Mouse (Mus musculus) erythroblast, adult 5-6 weeks (primary cell): ENCODE results near the gene Apol10b. TPM values are rescaled to one million over a fixed set of nuclear protein-coding genes. Genes with fewer than 3 reads are reported as not detected.
"Not testable (repeated sequence)": the region's sequence is repeated elsewhere in the genome, so short reads cannot be mapped to it uniquely, and the experiment has no call there.

Experiments used
- ATAC-seq: replicated peaks from 2 replicates; pipeline ENCODE4 v1.8.0; 2016; ENCODE audit warnings: moderate number of reproducible peaks, mild to moderate bottlenecking, moderate TSS enrichment, inconsistent platforms; ENCODE audit not compliant: poor library complexity, low FRiP score, severe bottlenecking
- total RNA-seq, 2 experiments: library from RNA; stranded (forward) in 1 of 2; stranded (reverse) in 1 of 2; fragments of 150-400 nt in 1 of 2; fragments of 200-764, 138-1000 nt in 1 of 2; gene quantifications; 2 replicates each; pipeline versions ENCODE4 v1.2.3 to v1.2.4; 2015 to 2017; ENCODE audit warnings: low replicate concordance in 2 of 2

The Apol10b gene
- total RNA-seq (2015; ENCODE audit: low replicate concordance) (0.19 TPM in 1 of 2 replicates, not detected in the other), total RNA-seq (2017; ENCODE audit: low replicate concordance) (0.17 and 1.1 TPM in 2 replicates)

DNA sequence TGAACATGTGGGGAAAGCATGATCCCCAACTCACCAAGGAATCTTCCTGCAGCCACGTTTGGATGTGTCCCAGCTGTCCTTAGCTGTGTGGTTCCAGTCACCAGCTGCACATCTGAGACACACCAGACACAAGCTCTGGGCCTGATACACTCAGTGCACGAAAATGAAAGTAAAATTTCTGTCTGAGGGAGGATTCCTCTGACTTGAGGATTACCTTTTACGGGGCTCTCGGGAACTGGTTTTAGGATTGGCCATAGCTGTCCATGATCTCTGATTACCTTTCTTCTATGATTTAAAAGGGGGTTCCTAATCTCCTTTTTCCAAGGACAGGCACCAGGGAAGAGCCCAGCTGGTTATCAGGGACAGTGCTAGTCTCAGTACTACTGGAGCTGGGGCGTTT is at the start of gene Apol10b:
Apol10b (minus strand) TSS at position 165 of the 400 bp plus-strand sequence.
- peak; percentile 50; the same call in 1 of the 2 replicates for ATAC-seq

DNA sequence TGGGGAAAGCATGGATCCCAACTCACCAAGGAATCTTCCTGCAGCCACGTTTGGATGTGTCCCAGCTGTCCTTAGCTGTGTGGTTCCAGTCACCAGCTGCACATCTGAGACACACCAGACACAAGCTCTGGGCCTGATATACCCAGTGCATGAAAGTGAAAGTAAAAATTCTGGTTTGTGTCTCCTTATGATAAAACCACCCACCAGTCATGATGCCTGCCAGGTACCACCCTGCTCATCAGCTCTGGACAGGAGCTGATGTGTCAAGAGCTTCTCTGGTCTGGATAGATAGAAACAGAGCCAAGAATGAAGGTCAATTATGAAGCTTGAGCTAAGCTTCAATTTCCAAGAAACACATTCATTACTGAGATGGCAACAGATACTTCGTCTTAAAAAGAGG is 47.3 kb upstream of the Apol10b start, which contains the start of gene Apol11b:
Apol11b (minus strand) TSS at position 111 of the 400 bp plus-strand sequence.
- peak; percentile 90 for ATAC-seq

DNA sequence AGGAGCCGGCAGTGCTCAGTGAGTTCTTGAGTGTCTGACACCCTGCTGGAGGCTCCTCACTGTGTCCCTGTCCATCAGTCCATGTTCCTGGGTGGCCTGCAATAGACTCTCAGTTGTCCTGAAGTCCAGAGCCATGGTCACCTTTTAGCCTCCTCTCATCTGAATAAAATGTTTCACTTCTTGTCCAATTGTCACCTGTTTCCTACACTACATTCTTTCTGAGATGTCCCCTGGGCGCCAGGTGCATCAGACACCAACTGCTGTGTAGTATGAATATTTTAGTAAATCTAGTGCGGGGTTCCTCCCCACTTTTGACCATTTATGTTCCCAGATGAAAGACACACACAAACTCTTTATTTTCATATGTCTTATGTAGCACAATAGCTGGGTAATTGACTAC is 33.9 kb upstream of the Apol10b start:
- ATAC-seq: not testable (repeated sequence)

DNA sequence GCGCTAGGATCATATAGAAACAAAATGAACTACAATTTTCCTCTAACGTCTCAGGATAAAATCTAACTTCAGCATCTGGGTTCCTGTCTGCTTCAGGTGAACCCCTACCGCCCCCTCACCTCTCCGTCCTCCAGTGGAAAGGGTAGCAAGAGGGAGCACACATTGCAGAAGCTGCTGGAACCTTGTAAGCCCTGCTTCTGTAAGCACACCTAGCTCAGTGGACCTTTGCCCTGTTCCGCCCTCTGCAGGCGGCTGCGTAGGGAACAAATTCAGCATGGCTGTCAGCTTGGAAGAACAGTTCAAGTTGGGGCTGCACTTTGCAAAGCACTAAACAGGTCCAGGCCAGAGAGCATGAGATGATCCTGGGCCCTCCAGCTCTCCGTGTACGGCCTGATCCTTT is 32.7 kb upstream of the Apol10b start:
- ATAC-seq: not testable (repeated sequence)

DNA sequence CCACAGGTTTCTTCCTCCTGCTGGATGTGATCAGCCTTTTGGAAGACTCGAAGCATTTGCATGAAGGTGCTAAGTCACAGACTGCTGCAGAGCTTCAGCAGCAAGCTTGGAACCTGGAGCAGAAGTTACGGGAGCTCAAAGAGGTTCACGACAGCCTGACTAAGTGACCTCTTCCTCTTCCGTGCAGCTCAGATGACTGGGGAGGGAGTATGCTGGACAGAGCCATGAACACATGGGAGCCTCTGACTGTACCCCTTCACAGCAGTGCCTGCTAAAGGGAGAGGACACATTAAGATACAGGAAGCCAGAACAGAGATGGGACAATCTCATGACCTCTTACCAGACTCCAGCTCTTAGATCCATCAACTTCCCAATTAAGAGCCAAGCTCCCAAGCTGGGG is 30.5 kb upstream of the Apol10b start:
- ATAC-seq: not testable (repeated sequence)

DNA sequence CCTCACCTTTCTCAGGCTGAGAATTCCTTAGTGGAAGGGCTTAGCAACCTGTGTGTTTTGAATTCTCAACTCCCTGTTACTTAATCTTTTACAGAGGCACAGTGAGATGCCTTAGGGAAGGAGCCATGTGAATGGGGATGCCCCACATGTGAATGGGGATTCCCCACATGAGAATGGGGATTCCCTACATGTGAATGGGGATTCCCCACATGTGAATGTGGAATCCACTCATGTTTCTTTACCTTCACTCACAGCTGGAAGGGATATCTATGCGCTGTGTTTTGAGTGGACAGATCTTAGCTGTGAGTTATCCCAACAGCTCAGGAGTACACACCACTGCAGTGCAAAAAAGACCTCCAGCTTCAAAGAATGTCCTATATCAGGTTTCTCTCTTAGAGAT is 28.8 kb upstream of the Apol10b start:
- ATAC-seq: no peak

DNA sequence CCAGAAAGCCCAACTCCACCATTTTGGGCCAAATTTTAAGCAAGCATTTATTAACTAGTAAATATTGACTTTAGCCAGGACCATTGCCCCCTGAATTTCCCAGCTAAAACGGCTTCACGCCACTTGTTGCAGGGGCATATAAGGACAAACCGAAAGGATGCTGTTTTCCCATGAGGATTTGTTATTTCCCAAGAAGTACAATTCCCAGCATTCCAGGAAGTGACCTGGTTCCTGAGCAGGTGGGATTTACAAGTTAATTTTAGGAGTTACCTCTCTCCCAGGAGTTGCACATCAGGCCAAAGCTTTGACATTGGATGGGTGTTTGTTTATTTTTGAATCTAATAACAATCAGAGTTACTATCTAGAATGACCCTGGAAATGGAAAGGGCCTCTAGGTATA is 10.1 kb upstream of the Apol10b start:
- no peak for ATAC-seq

DNA sequence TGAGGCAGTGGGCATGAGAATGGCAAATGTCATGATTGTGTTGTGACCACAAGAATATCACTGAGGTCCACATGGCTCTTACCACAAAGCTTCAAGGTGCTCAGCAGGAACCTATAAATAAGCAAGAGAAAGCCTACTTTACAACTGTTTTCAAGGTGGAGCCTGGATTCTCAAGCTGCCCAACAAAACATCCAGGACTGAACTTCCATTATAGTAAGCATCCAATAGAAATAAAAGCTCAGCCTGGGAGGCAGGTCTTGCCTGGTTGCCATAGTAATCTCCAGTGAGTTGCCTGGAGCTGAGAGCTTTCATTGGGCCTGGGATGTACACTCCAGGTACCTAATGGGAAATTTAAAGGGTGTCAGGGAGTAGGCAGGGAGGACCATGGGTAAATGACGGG is 3.0 kb upstream of the Apol10b start, which contains the start of gene Gm36245:
Gm36245 (plus strand) TSS at position 301 of the 400 bp plus-strand sequence.
- ATAC-seq: no peak

DNA sequence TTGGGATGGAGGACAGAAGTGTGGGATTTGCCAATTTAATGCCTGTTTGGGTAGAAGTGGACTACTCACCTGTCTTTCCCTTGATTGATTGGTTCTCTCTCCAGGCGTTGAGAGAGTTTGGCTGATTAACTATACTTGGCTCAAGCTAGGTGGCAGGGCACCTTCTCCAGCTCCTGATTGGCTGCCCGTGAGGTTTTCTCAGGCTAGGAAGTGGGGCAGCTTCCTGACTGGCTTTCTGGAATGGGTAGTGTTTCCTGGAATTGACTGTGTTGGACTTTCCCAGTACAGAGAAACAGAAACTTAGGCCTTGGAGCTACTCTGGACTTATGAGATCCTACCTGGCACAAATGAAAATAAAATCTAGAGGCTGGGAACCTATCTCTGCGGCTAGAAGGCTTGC is 2.5 kb upstream of the Apol10b start:
- ATAC-seq: no peak

DNA sequence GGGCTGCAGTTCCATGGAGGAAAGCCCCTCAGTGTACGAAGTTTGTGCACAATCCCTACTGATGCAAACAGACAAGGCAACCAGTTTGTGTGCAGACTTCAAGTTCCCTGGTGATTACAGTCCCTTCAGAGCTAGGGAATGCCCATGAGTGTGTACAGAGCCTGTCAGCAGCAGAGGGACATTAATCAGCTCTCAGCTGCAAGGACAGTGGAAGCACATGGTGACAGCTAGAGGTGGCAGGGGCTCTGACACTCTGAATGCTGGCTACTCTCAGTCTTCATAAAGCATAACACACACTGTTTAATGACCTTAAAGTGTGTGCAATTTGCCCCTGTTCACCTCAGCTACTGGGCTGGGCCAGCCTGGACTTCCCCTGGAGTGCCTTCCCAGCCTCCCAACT is 2.4 kb downstream of the Apol10b start:
- ATAC-seq: no peak

DNA sequence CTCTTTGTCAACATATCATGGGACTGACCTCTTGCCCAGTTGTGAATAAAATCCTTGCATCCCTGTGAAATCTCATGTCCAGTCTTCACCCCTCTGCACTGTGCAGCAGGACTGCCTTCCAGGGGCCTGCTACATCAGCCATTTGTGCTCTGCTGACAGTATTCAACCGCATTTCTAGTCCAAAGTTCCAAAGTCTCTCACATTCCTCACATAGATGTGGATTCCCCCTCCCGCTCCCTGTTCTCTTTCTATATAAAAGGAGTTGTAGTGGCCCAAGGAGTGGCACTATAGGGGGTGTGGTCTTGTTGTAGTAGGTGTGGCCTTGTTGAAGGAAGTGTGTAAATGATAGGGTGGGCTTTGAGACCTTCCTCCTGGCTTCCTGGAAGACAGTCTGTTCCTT is 5.0 kb downstream of the Apol10b start:
- no peak for ATAC-seq

DNA sequence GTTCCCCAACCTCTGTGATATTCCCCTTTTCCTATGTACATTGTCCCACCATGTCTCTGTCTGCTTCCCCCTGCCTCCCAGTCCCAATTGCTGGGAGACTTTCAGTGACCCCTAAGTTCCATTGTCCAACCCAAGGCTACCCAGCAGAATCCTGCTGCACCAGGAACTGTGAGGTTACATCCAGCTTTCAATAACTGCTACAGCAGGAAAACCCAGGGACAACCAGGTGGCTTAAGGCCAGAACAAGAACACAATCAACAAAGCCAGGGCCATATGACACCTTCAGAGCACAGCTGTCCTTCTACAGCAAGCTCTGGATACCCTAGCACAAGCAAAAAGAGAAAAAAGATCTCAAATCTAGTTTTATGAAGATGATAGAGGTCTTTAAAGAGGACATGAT is 6.9 kb downstream of the Apol10b start:
- ATAC-seq: no peak

DNA sequence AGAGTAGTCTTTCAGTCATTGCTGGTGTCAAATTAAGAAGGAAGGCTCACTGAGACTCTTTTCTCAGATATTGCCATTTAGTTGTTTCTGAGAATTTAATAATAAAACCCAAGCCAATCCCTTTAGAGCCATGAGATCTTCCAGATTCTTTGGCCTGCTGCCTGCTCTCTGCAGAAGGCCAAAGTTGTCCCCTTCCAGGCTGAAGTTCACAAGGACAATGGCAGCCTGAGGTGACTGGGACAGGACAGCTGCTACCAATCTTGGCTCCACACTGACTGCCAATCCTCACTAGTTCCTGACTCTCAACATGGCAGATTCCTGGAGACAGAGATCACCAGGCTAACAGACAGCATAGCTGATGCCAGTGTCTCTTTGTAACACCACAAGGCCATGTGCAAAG is 8.9 kb downstream of the Apol10b start:
- no peak for ATAC-seq

DNA sequence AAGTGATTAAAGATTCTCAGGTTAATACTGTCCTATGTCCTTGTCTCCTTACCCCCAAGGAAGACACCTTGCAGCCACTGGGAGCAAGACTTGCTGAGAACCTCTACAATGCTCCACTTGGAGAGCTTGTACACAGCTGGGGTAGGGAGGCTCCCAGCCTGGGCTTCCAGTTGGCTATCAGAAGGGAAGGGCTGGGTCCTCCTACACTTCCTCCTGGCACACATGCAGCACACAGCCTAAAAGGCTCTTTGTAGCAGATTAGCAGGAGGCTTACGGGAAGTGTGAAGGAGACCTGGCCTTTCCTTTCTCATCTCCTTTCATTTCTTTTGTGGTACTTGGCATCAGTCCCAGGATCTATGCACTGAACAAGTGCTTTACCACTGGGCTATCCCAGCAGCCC is 14.2 kb downstream of the Apol10b start:
- no peak for ATAC-seq

DNA sequence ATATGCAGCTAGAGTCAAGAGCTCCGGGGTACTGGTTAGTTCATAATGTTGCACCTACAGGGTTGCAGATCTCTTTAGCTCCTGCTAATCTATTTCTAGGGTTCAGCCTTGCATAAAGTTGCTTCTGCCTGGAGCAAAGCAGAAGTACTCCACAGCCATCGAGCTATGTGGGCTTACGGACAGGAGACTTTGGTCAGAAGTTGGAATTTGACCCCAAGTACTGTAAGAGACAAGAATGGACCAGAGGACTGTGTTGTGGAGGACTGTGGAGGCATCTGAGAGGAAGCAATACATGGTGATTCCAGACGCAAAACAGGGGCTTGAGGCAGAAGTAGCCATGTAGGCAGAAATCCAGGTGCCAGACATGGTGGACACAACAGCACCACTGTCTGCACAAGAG is 16.6 kb downstream of the Apol10b start:
- ATAC-seq: no peak

DNA sequence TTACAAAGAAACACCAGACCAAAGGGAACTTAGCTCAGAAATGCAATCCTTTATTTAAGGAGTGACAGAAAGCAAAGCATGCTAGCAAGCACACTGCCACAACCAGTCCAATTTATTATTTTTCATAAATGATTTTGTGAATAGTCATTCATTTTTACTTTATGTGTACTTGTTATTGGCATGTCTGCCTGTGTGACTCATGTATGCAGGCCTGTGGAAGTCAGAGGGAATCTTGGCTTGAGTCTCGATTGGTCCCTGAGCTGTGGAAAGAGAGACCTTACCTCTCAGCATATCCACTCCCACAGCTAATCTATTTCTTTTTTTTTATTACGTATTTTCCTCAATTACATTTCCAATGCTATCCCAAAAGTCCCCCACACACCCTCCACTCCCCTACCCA is 17.1 kb downstream of the Apol10b start:
- no peak for ATAC-seq

DNA sequence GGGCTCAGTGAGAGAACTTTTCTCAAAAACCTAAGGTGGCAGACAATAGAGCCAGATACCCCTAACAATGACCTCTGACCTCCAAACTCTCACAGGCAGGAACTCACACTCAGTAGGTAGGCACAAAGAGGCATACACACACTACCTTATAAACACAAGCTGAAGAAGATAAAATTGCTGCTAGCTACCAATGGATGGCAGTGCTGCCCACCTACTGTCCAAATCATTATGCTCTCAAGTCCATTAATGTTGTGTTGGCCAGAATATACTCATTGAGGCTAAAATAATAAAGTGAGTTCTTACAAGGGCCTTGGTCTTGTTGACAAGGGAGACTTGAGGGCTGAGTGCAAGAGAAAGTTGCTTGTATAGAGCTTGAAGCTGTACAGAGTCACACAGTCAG is 32.7 kb downstream of the Apol10b start:
- no peak for ATAC-seq

DNA sequence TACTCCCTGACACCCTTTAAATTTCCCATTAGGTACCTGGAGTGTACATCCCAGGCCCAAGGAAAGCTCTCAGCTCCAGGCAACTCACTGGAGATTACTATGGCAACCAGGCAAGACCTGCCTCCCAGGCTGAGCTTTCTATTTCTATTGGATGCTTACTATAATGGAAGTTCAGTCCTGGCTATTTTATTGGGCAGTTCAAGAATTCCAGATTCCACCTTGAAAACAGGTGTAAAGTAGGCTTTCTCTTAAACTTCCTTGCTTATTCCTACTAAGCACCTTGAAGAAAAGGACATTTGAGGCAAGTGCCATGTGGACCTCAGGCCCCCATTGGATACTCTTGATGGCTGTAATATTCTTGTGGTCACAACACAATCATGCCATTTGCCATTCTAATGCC is 34.1 kb downstream of the Apol10b start, which contains the start of gene 1700025B11Rik:
1700025B11Rik (minus strand) TSS at position 101 of the 400 bp plus-strand sequence.
- ATAC-seq: no peak

DNA sequence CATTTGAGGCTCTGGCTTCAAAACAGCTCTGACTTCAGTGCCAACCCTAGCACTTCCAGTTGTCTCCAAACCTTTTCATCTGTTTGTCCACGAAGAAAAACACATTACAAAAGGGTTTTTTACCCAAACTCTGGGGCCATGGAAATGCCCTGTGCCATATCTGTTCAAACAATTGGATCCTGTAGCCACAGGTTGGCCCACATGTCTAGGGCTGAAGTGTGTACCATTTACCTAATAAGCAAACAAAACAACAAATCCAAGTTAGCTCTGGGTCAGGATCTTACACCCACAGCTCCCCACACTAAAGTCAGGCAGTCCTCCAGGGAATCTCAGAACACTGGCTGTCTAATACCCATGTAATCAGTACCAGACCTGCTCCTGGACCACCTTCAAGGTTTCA is 56.7 kb downstream of the Apol10b start:
- ATAC-seq: not testable (repeated sequence)
